Mouse (Mus musculus): ENCODE measurements around the gene Actr2. TPM values are rescaled to one million over a fixed set of nuclear protein-coding genes. Genes with fewer than 3 reads are reported as not detected.
"Not testable (repeated sequence)": the region's sequence is repeated elsewhere in the genome, so short reads cannot be mapped to it uniquely, and the experiment has no call there.

Actr2 gene
- polyA plus RNA-seq, 1 experiment from 2014 or later: 103 TPM

- TF ChIP-seq CTCF (IDR thresholded peaks at IDR 0.05; ENCODE audit: low read depth): no peak
- Histone ChIP-seq H3K4me1 (replicated peaks; ENCODE audit: insufficient read depth, low read length) (no peaks in the 10 kb centered on the region), H3K36me3 (ENCODE audit: insufficient read depth, low read length) (no peaks in the 10 kb centered on the region), H3K4me2 (ENCODE audit: low read length) (no peak overlapping the region), H3K27ac (no peak overlapping the region), H3K27me3 (ENCODE audit: insufficient read depth, low read length) (no peaks in the 10 kb centered on the region), H3K4me3 (replicated peaks; ENCODE audit: low read depth, low read length) (no peak overlapping the region), H3K9me3 (replicated peaks; ENCODE audit: low read length) (no peaks in the 10 kb centered on the region), H3K9ac (ENCODE audit: low read depth, low read length) (no peak overlapping the region)
- ATAC-seq (replicated peaks; ENCODE audit: low FRiP score, low read depth): 0 out of 2 replicates have a peak, but pooled peaks have one; percentile 40
- WGBS: 73% methylated on average over 7 of the region's 7 CpGs
- no peak for DNase-seq (ENCODE audit: low spot score)
Observed at GRCm38 (mm10) chr11:20035972-20036371, 76.7 kb downstream of the Actr2 start.

- Histone ChIP-seq H3K4me3 (replicated peaks; ENCODE audit: low read depth, low read length) (no peak overlapping the region), H3K9me3 (replicated peaks; ENCODE audit: low read length) (no peaks in the 10 kb centered on the region), H3K4me1 (replicated peaks; ENCODE audit: insufficient read depth, low read length) (no peaks in the 10 kb centered on the region), H3K4me2 (ENCODE audit: low read length) (no peak overlapping the region), H3K36me3 (ENCODE audit: insufficient read depth, low read length) (no peaks in the 10 kb centered on the region), H3K9ac (ENCODE audit: low read depth, low read length) (no peak overlapping the region), H3K27me3 (ENCODE audit: insufficient read depth, low read length) (no peaks in the 10 kb centered on the region), H3K27ac (no peak overlapping the region)
- DNase-seq (ENCODE audit: low spot score): no peak
- 0 out of 2 replicates have a peak, but pooled peaks have one; percentile 57 for ATAC-seq (replicated peaks; ENCODE audit: low FRiP score, low read depth)
- TF ChIP-seq CTCF (IDR thresholded peaks at IDR 0.05; ENCODE audit: low read depth): no peak
- 54% methylated on average over 11 of the region's 11 CpGs for WGBS
Observed at GRCm38 (mm10) chr11:20035343-20035928, 77.3 kb downstream of the Actr2 start.

DNA sequence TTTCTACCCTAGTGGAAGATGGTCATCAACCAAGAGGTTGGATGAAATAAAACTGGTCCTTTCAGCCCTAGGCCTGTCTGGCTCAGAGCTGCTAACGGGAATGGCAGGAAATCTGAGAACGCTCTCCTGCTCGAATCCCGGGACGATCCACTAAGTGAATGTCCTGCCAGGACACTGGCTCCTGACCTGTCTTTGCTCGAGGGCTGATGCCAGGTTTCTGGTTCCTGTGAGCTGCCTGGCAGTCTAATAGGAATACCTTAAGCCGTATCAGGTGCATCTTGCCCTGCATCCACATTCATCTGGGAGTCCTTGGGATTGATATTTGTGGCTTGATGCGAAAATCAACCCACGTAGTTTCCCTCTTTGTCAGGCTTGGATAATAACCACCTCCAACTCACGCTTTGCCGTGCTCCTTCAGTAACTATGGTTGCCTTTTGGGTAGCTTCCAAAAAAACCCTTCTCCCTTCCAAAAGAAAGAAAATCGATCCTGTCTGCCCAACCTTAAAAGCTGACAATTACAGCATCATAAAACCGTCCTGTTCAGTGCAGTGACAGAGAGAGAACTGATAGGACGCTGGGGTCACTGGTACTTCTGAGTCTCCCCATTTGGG, 78.3 kb downstream of the Actr2 start:
- 41% methylated on average over 14 of the region's 14 CpGs for WGBS
- no peak for ATAC-seq (replicated peaks; ENCODE audit: low FRiP score, low read depth)
- TF ChIP-seq CTCF (IDR thresholded peaks at IDR 0.05; ENCODE audit: low read depth): no peak

GRCm38 (mm10) chr11:20033541-20034160, 79.1 kb downstream of the Actr2 start:
- no peak for TF ChIP-seq CTCF (IDR thresholded peaks at IDR 0.05; ENCODE audit: low read depth)
- no peak overlapping the region for H3K27ac ChIP-seq
- no peak overlapping the region for H3K4me3 ChIP-seq (replicated peaks; ENCODE audit: low read depth, low read length)
- no peak overlapping the region for H3K4me2 ChIP-seq (ENCODE audit: low read length)
- 66% methylated on average over 6 of the region's 6 CpGs for WGBS
- H3K27me3 ChIP-seq (ENCODE audit: insufficient read depth, low read length): no peaks in the 10 kb centered on the region
- no peaks in the 10 kb centered on the region for H3K4me1 ChIP-seq (replicated peaks; ENCODE audit: insufficient read depth, low read length)
- DNase-seq (ENCODE audit: low spot score) (no peak), ATAC-seq (replicated peaks; ENCODE audit: low FRiP score, low read depth) (no peak)
- no peaks in the 10 kb centered on the region for H3K9me3 ChIP-seq (replicated peaks; ENCODE audit: low read length)
- H3K36me3 ChIP-seq (ENCODE audit: insufficient read depth, low read length): no peaks in the 10 kb centered on the region
- no peak overlapping the region for H3K9ac ChIP-seq (ENCODE audit: low read depth, low read length)

More for the DNA sequence above, 78.3 kb downstream of the Actr2 start:
- Histone ChIP-seq H3K9ac (ENCODE audit: low read depth, low read length) (no peak overlapping the region), H3K27me3 (ENCODE audit: insufficient read depth, low read length) (no peaks in the 10 kb centered on the region), H3K27ac (no peak overlapping the region), H3K4me3 (replicated peaks; ENCODE audit: low read depth, low read length) (no peak overlapping the region), H3K36me3 (ENCODE audit: insufficient read depth, low read length) (no peaks in the 10 kb centered on the region), H3K4me2 (ENCODE audit: low read length) (no peak overlapping the region), H3K9me3 (replicated peaks; ENCODE audit: low read length) (no peaks in the 10 kb centered on the region), H3K4me1 (replicated peaks; ENCODE audit: insufficient read depth, low read length) (no peaks in the 10 kb centered on the region)
- DNase-seq (ENCODE audit: low spot score): no peak

DNA sequence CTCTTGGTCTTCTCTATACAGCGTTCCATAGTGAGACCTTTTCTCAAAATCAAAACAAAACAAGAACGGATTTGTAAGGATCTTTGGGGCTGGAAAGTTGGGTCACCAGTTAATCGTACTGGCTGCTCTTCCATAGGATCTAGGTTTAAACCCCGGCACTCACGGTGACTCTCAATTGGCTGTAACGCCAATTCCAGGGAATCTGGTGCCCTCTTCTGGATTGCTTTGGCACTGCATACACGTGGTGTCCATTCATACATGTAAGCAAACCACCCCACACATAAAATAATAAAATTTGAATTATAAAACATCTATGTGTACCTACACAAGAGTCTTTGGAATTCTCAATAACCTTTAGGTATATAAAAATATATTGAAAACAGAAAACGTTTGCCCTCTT, 81.2 kb downstream of the Actr2 start:
- no peak overlapping the region for H3K4me2 ChIP-seq (ENCODE audit: low read length)
- H3K4me1 ChIP-seq (replicated peaks; ENCODE audit: insufficient read depth, low read length): no peaks in the 10 kb centered on the region
- no peak overlapping the region for H3K27ac ChIP-seq
- no peak overlapping the region for H3K4me3 ChIP-seq (replicated peaks; ENCODE audit: low read depth, low read length)
- 60% methylated on average over 8 of the region's 8 CpGs for whole genome bisulfite sequencing
- peak; percentile 67 for TF ChIP-seq CTCF (IDR thresholded peaks at IDR 0.05; ENCODE audit: low read depth)
- H3K9ac ChIP-seq (ENCODE audit: low read depth, low read length): no peak overlapping the region
- no peaks in the 10 kb centered on the region for H3K9me3 ChIP-seq (replicated peaks; ENCODE audit: low read length)
- no peaks in the 10 kb centered on the region for H3K36me3 ChIP-seq (ENCODE audit: insufficient read depth, low read length)
- DNase-seq (ENCODE audit: low spot score): no peak
- no peak for ATAC-seq (replicated peaks; ENCODE audit: low FRiP score, low read depth)
- H3K27me3 ChIP-seq (ENCODE audit: insufficient read depth, low read length): no peaks in the 10 kb centered on the region

DNA sequence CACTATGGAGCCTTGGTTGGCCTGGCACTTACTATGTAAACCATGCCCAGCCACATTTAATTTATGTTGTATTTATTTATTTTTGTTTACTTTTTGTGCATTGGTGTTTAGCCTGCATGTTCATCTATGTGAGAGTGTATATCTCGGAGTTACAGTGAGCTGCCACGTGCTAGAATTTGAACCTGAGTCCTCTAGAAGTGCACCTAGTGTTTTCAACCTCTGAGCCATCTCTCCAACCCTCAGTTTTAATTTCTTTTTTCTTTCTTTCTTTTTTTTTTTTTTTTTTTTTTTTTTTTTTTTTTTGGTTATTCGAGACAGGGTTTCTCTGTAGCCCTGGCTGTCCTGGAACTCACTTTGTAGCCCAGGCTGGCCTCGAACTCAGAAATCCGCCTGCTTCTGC, 81.7 kb downstream of the Actr2 start:
- H3K4me3 ChIP-seq (replicated peaks; ENCODE audit: low read depth, low read length): not testable (repeated sequence)

More for the DNA sequence above, 81.7 kb downstream of the Actr2 start:
- H3K27ac ChIP-seq; H3K9ac ChIP-seq (ENCODE audit: low read depth, low read length); H3K4me2 ChIP-seq (ENCODE audit: low read length); ATAC-seq (replicated peaks; ENCODE audit: low FRiP score, low read depth); H3K27me3 ChIP-seq (ENCODE audit: insufficient read depth, low read length); H3K36me3 ChIP-seq (ENCODE audit: insufficient read depth, low read length); H3K4me1 ChIP-seq (replicated peaks; ENCODE audit: insufficient read depth, low read length); H3K9me3 ChIP-seq (replicated peaks; ENCODE audit: low read length); DNase-seq (ENCODE audit: low spot score): not testable (repeated sequence)
- WGBS: 93% methylated on average over 5 of the region's 5 CpGs

Data from kidney, postnatal 0 days (tissue).